Mouse (Mus musculus) gastrocnemius, adult 2 months (tissue): Measurements from ENCODE around the gene Wasf1. TPM values are rescaled to one million over a fixed set of nuclear protein-coding genes. Genes with fewer than 3 reads are reported as not detected.

Experiments used
- DNase-seq: peaks from one replicate; pipeline ENCODE4 v3.0.0; 2022
- H3K27ac ChIP-seq: fragments of 200-600 bp; 2 replicates; pipeline ENCODE4 v1.8.1; 2022; ENCODE audit warnings: mild to moderate bottlenecking
- H3K4me3 ChIP-seq: fragments of 200-600 bp; 2 replicates; pipeline ENCODE4 v1.8.1; 2022; ENCODE audit warnings: mild to moderate bottlenecking, moderate library complexity
- CTCF ChIP-seq: fragments of 200-600 bp; IDR thresholded peaks from 2 replicates; pipeline ENCODE4 v1.8.1; 2022; ENCODE audit warnings: antibody characterized with exemption, mild to moderate bottlenecking, moderate library complexity
- intact Hi-C: fragments of 180-260 bp; cut with DNase I; formaldehyde crosslinking; loops from one replicate; pipeline ENCODE4 v1.15.1; 2025
- total RNA-seq, 2 experiments: library from RNA; stranded (reverse); gene quantifications; 2 replicates each; pipeline ENCODE4 v1.2.3; 2021

Gene Wasf1
- total RNA-seq, 2 experiments from 2014 or later = 0.38 to 0.61 TPM

GRCm38 (mm10) chr10:40872052-40872451, 11.2 kb upstream of the Wasf1 start:
- H3K27ac ChIP-seq = no peak overlapping the region
- no peak for TF ChIP-seq CTCF
- no peak overlapping the region for H3K4me3 ChIP-seq
- DNase-seq = no peak
- intact Hi-C loops = no loop called here

- Histone ChIP-seq H3K4me3 (no peak overlapping the region), H3K27ac (no peak overlapping the region)
- intact Hi-C loops = no loop called here
- TF ChIP-seq CTCF = no peak
- DNase-seq = no peak
Observed at GRCm38 (mm10) chr10:40878246-40878645, 5.0 kb upstream of the Wasf1 start.

GRCm38 (mm10) chr10:40879969-40880368, 3.3 kb upstream of the Wasf1 start:
- Histone ChIP-seq H3K27ac (no peak overlapping the region), H3K4me3 (no peak overlapping the region)
- no peak for TF ChIP-seq CTCF
- no peak for DNase-seq
- intact Hi-C loops = loop anchor here (10.0 kb wide), 3 partner anchors 195 to 425 kb away; partner anchors contain the start of genes Ak9, Fig4 and Mettl24

GRCm38 (mm10) chr10:40881236-40881635, 2.0 kb upstream of the Wasf1 start:
- no peak overlapping the region for H3K27ac ChIP-seq

GRCm38 (mm10) chr10:40882333-40882732, 942 bp upstream of the Wasf1 start:
- DNase-seq = no peak
- Histone ChIP-seq H3K27ac (peak overlapping the region; percentile 93), H3K4me3 (peak overlapping the region; percentile 88)
- no peak for TF ChIP-seq CTCF
- intact Hi-C loops = loop anchor here (10.0 kb wide), 3 partner anchors 198 to 422 kb away; partner anchors contain the start of genes Ak9, Fig4 and Mettl24

More at GRCm38 (mm10) chr10:40881236-40881635, 2.0 kb upstream of the Wasf1 start:
- H3K4me3 ChIP-seq = no peak overlapping the region
- DNase-seq = no peak
- intact Hi-C loops = loop anchor here (10.0 kb wide), 3 partner anchors 196 to 424 kb away; partner anchors contain the start of genes Ak9, Fig4 and Mettl24
- TF ChIP-seq CTCF = no peak

GRCm38 (mm10) chr10:40883644-40884278, 486 bp downstream of the Wasf1 start:
- intact Hi-C loops = loop anchor here (10.0 kb wide), 3 partner anchors 199 to 421 kb away; partner anchors contain the start of genes Ak9, Fig4 and Mettl24
- H3K27ac ChIP-seq = peak overlapping the region; percentile 93
- no peak for DNase-seq

GRCm38 (mm10) chr10:40884279-40884806, 1.1 kb downstream of the Wasf1 start:
- peak overlapping the region; percentile 88 for H3K4me3 ChIP-seq
- peak; percentile 32 for DNase-seq
- peak overlapping the region; percentile 93 for H3K27ac ChIP-seq
- intact Hi-C loops = loop anchor here (10.0 kb wide), 3 partner anchors 200 to 420 kb away; partner anchors contain the start of genes Ak9, Fig4 and Mettl24
- TF ChIP-seq CTCF = peak; percentile 47

More at GRCm38 (mm10) chr10:40883644-40884278, 486 bp downstream of the Wasf1 start:
- TF ChIP-seq CTCF = no peak
- peak overlapping the region; percentile 88 for H3K4me3 ChIP-seq

- DNase-seq = no peak
- no peak for TF ChIP-seq CTCF
- Histone ChIP-seq H3K4me3 (no peak overlapping the region), H3K27ac (no peak overlapping the region)
- intact Hi-C loops = loop anchor here (10.0 kb wide), 3 partner anchors 201 to 419 kb away; partner anchors contain the start of genes Ak9, Fig4 and Mettl24
Observed at GRCm38 (mm10) chr10:40885432-40885831, 2.2 kb downstream of the Wasf1 start.

GRCm38 (mm10) chr10:40887316-40887715, 4.0 kb downstream of the Wasf1 start:
- no peak for DNase-seq
- intact Hi-C loops = loop anchor here (10.0 kb wide), 3 partner anchors 203 to 417 kb away; partner anchors contain the start of genes Ak9, Fig4 and Mettl24
- no peak for TF ChIP-seq CTCF
- H3K4me3 ChIP-seq = no peak overlapping the region
- no peak overlapping the region for H3K27ac ChIP-seq

- no peak for DNase-seq
- intact Hi-C loops = loop anchor here (10.0 kb wide), 3 partner anchors 204 to 416 kb away; partner anchors contain the start of genes Ak9, Fig4 and Mettl24
- TF ChIP-seq CTCF = no peak
- Histone ChIP-seq H3K27ac (no peak overlapping the region), H3K4me3 (no peak overlapping the region)
Observed at GRCm38 (mm10) chr10:40889146-40889545, 5.9 kb downstream of the Wasf1 start.

GRCm38 (mm10) chr10:40895765-40896164, 12.5 kb downstream of the Wasf1 start:
- TF ChIP-seq CTCF = no peak
- H3K4me3 ChIP-seq = no peak overlapping the region
- DNase-seq = no peak
- intact Hi-C loops = no loop called here
- no peak overlapping the region for H3K27ac ChIP-seq

GRCm38 (mm10) chr10:40896656-40897055, 13.4 kb downstream of the Wasf1 start:
- Histone ChIP-seq H3K27ac (no peak overlapping the region), H3K4me3 (no peak overlapping the region)
- TF ChIP-seq CTCF = no peak
- intact Hi-C loops = no loop called here
- no peak for DNase-seq

- DNase-seq = no peak
- no peak for TF ChIP-seq CTCF
- intact Hi-C loops = no loop called here
- Histone ChIP-seq H3K4me3 (no peak overlapping the region), H3K27ac (no peak overlapping the region)
Observed at GRCm38 (mm10) chr10:40901786-40902185, 18.5 kb downstream of the Wasf1 start.
